Mouse (Mus musculus) brain, embryonic 14.5 days (tissue): Measurements from ENCODE around the gene Sh3rf1.

Source experiments
- CTCF ChIP-seq: fragments of 200-500 bp; IDR thresholded peaks from 2 replicates; pipeline ENCODE4 v1.5.1; 2012; ENCODE audit warnings: inconsistent platforms, mild to moderate bottlenecking, moderate library complexity, borderline replicate concordance; ENCODE audit not compliant: insufficient read depth, insufficient read length; ENCODE audit errors: extremely low read depth
- POLR2A ChIP-seq: fragments of 200-500 bp; IDR thresholded peaks from 2 replicates; pipeline ENCODE4 v1.6.1; 2012; ENCODE audit warnings: mild to moderate bottlenecking, inconsistent platforms, borderline replicate concordance; ENCODE audit not compliant: poor library complexity, insufficient read depth, insufficient read length, severe bottlenecking; ENCODE audit errors: extremely low read depth

DNA sequence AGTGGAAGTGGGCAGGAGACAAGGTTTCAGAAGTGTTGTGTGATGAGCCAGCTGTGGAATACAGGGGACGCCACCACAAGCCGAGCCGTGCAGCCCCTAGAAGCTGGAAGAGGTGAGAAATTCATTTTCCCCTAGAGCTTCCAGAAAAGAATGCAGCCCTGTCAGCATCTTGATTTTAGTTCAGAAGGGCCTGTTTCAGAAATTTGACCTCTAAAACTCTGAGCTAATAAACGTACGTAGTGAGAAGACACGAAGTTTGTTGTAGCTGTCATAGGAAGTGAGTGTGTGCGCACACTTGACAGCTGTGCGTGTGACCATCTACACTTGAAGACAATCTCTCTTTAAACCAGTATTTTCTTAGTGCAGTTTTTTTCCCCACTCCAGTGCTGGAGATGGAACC is 44.0 kb downstream of the Sh3rf1 start:
- TF ChIP-seq POLR2A: no peak
- no peak for TF ChIP-seq CTCF
